Mouse (Mus musculus): ENCODE results near the gene Abhd5.

Gene Abhd5

GRCm38 (mm10) chr9:122346059-122346458, 5.3 kb upstream of the Abhd5 start:
- CTCF ChIA-PET = no interaction called here

- CTCF ChIA-PET = no interaction called here
Observed at GRCm38 (mm10) chr9:122347882-122348281, 3.5 kb upstream of the Abhd5 start.

GRCm38 (mm10) chr9:122349286-122349685, 2.1 kb upstream of the Abhd5 start:
- CTCF ChIA-PET = no interaction called here

DNA sequence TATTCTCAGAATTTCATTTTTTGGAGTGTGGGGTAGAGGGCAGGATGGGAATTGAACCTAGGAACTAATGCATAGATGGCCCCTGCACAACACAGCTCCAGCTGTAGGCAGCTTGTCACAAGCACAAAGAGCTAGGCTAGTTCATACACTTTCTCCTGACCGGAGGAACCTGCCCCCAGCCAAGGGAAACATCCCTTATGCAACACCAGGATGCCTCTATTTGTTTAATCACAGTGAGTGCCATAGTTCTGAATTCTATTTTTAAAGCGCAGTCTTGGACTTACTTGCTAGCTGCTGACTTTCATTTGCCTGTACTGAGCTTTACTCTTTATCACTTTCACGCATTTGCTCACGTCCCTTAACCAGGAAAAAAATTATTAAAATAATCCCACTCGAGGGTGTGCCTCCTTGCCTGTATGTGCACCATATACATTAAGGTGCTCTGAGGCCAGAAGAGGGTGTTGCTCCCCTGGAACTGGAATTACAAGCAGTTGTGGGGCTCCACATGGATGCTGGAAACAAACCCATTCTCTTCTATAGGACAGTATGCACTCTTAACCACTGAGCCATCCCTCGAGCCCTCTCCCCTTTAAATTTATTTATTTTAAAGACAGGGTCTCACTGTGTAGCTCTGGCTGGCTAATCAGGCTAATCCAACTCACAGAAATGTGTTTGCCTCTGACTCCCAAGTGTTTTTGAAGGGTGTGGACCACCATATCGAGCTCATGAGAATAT, 845 bp upstream of the Abhd5 start:
- CTCF ChIA-PET = no interaction called here

- CTCF ChIA-PET = no interaction called here
Observed at GRCm38 (mm10) chr9:122352025-122352392, 601 bp downstream of the Abhd5 start.

GRCm38 (mm10) chr9:122352911-122353310, 1.5 kb downstream of the Abhd5 start:
- CTCF ChIA-PET = no interaction called here

GRCm38 (mm10) chr9:122354240-122354639, 2.8 kb downstream of the Abhd5 start:
- CTCF ChIA-PET = no interaction called here

GRCm38 (mm10) chr9:122357073-122357472, 5.7 kb downstream of the Abhd5 start:
- CTCF ChIA-PET = interaction anchor here (0.7 kb wide), 1 partner anchor 161 kb away, joined by 3 read pairs; no protein-coding TSS in a partner anchor

DNA sequence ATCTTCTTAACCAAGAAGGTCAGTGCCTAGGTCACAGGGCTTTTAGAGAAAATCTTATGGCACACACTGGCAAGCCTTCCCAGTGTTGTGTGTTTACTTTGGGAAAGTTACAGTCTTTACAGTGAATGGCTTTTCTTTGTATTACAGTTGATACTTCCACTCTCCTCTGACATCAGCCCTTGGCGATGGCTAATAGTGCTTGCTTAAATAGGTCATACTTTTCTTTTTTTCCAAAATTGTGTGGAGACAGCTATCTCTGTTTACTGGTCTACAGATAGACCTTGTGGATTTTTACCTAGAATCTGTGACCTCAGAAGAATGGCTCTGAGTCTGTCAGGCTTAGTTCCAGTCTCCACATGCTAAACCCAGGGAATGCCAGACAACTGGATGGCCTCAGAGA, 6.2 kb downstream of the Abhd5 start:
- CTCF ChIA-PET = no interaction called here

DNA sequence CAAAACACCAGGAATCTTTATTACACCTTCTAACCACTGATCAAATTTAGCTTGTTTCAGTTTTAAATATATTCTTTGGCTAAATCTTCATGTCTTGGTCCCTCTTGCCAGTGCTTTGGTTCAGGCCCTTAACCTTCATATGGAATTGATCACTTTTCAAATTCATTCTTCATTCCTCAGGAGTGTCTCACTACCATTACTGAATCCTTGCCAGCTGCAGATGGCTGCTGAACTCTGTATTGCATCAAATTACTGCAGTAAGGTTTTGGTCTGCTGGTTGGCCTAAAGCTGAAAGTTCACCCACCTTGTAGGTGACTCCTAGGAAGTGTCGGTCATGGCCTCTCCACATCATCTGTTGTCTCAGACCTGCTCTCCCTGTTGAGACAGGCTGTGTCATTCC, 12.8 kb downstream of the Abhd5 start:
- CTCF ChIA-PET = no interaction called here

GRCm38 (mm10) chr9:122370292-122370794, 18.9 kb downstream of the Abhd5 start:
- CTCF ChIA-PET = no interaction called here

DNA sequence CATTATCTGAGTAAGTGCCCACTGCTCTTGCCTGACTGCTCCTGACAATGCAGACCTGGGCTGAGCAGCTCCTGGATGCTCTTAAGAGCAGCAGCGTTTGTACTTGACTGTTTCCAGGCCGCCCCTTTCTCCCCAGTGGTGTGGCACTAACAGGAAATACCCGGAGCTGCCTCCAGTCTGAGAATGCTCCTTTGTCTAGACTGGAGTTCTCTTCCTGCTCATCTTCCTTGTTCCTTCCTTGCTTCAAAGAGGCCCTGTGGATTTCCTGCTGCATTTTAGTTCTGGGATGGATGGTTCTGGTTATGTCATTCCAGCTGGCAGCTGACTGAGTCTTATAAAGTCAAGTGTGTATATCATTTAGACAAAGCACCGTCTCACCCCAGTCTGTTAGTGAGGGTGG, 21.1 kb downstream of the Abhd5 start:
- CTCF ChIA-PET = no interaction called here

DNA sequence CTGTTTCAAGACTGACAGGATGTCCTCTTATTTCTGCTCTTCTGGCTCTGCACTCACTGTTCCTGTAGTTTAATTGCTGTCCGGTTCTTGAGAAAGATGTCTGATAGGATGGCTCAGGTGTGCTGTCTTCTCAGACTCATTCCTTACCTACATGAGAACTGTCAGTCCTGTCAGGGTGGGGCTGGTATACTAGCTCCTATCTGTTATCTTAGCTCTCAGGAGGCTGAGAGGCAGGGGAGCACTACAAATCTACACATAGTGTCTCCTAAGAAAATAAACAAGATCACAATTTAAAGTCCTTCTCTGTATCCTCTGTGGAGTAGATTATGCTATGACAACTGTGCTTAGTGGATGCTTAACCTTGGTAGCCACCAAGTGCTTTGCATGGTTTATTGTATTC, 21.6 kb downstream of the Abhd5 start:
- CTCF ChIA-PET = no interaction called here

GRCm38 (mm10) chr9:122378986-122379385, 27.6 kb downstream of the Abhd5 start:
- CTCF ChIA-PET = no interaction called here

- CTCF ChIA-PET = no interaction called here
Observed at GRCm38 (mm10) chr9:122380959-122381358, 29.6 kb downstream of the Abhd5 start.

DNA sequence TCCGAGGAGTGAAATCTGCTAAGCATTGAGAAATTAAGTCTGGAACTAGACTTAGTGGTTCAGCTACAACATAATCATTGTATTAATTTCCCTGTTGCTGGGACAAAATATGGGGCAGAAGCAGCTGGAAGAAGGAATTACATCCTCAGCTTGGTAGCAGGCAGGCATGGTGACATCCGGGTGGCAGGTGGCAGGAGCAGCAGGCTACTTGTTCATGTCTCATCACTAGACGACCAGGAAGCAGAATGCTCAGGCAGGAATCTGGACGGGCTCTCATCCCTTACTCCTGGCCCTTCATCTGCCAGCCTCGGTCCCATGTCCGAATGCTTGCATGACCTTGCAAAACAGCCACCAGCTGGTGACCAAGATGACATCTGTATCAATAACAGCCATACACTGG, 30.6 kb downstream of the Abhd5 start:
- CTCF ChIA-PET = no interaction called here

GRCm38 (mm10) chr9:122386015-122386414, 34.6 kb downstream of the Abhd5 start:
- CTCF ChIA-PET = no interaction called here

- CTCF ChIA-PET = no interaction called here
Observed at GRCm38 (mm10) chr9:122389287-122389920, 38.0 kb downstream of the Abhd5 start.

DNA sequence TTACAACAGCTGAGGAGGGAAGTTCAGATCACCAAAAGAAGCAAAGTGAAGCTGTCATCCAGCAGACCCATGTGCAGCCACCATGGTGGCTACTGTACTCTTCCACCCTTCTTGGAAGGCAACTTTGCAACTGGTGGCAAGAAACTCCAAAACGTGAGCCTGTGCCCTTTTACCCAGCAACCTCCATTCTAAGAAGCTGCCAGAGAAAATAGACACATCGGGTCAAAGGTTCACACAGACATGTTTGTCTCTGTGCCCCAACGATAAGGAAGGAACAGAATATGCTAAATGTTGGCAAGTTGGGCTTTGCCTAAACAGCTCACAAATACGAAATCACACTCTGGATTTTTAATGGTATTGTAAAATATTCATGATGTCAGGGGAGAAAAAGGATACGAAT, 44.4 kb downstream of the Abhd5 start:
- CTCF ChIA-PET = no interaction called here

DNA sequence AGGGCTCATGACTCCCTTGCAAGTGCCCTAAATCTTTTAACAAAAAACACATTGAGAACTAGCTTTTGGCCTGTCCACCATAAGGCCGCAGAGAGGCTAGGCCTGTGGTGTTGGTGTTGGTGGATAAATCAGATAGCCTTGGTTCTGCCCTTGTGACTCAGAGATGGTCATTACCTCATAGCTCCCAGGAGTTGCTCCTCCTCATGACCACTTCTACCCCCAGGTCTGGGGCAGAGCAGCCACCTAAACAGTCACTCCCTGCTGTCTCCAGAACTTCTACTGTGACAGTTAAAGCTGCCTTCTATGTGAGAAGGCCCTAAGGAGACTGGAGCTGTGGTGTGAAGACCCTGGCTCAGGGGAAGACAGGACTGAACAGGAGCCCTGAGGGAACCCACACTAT, 45.7 kb downstream of the Abhd5 start:
- CTCF ChIA-PET = no interaction called here

- CTCF ChIA-PET = no interaction called here
Observed at GRCm38 (mm10) chr9:122398746-122399145, 47.3 kb downstream of the Abhd5 start.

DNA sequence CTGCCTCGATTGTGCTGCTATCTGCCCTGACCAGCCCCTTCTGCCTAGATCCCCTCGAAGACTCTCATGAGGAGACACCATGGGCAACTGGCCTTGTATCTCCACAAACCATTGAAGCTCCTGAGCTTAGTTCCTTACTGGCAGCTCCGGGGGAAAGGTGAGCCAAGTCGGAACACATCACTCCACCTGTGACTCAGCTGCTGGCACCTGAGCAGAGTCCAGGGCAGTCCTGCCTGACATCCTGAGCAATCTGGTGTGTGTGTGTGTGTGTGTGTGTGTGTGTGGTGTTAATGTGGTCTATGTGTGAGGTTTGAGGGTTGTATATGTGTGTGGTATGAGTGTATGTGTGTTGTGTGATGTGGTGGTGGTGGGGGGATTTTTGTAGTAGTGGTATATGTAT, 49.8 kb downstream of the Abhd5 start:
- CTCF ChIA-PET = interaction anchor here (0.6 kb wide), 1 partner anchor 10 kb away, joined by 3 read pairs; no protein-coding TSS in a partner anchor

- CTCF ChIA-PET = no interaction called here
Observed at GRCm38 (mm10) chr9:122410437-122411175, 59.2 kb downstream of the Abhd5 start.

Data from spleen, embryonic (tissue).